24 mouse cellular contexts compared by ENCODE assay signal in genomic region chr4:129000786-129001185, GRCm38 (mm10). TPM values are rescaled to one million over a fixed set of nuclear protein-coding genes. Genes with fewer than 3 reads are reported as not detected.
DNase-seq lines count a peak whose midpoint lies in the region; ATAC-seq and TF ChIP-seq lines count a peak whose summit lies in the region.
"Had no signal": no experiment of that assay in that cellular context is flagged by ENCODE, and none has a peak within 500 bp of the region (broad histone marks: within the 10 kb centered on the region; RNA-seq: fewer than 3 reads in every experiment).

No protein-coding gene starts in this region.

- peaks cover 38% of the 10 kb centered on the region for H3K4me1 ChIP-seq in intestine, embryonic 16.5 days (ENCODE audit: control insufficient read depth, insufficient read depth, low read length)
- H3K4me1 ChIP-seq in intestine, embryonic 15.5 days (replicated peaks) = peaks cover 27% of the 10 kb centered on the region
- H3K4me1 ChIP-seq in liver, embryonic 13.5 days (replicated peaks) = peaks cover 46% of the 10 kb centered on the region
- H3K4me1 ChIP-seq in liver, embryonic 11.5 days (replicated peaks; ENCODE audit: control insufficient read depth, insufficient read depth, low read length) = peaks cover 9% of the 10 kb centered on the region; the same call in 1 of the 2 replicates
- peaks cover 23% of the 10 kb centered on the region for H3K4me1 ChIP-seq in liver, postnatal 0 days (ENCODE audit: insufficient read depth)

- no peaks in the 10 kb centered on the region for H3K27me3 ChIP-seq in intestine, embryonic 16.5 days (replicated peaks; ENCODE audit: control insufficient read depth, insufficient read depth, low read length)
- no peaks in the 10 kb centered on the region for H3K27me3 ChIP-seq in intestine, embryonic 15.5 days (replicated peaks)
- H3K27me3 ChIP-seq in liver, embryonic 13.5 days = no peaks in the 10 kb centered on the region
- H3K27me3 ChIP-seq in liver, embryonic 11.5 days (replicated peaks; ENCODE audit: control insufficient read depth, insufficient read depth, low read length) = no peaks in the 10 kb centered on the region
- H3K27me3 ChIP-seq in liver, postnatal 0 days (ENCODE audit: insufficient read depth, low read length) = no peaks in the 10 kb centered on the region
- H3K27me3 ChIP-seq: embryonic facial prominence, embryonic 15.5 days; limb, embryonic 13.5 days; neural tube, embryonic 12.5 days had no signal

- WGBS in intestine, embryonic 16.5 days = 53% methylated on average over 3 of the region's 3 CpGs
- WGBS in intestine, embryonic 15.5 days = 78% methylated on average over 3 of the region's 3 CpGs
- 76% methylated on average over 3 of the region's 3 CpGs for WGBS in liver, embryonic 13.5 days (ENCODE audit: insufficient replicate concordance)
- WGBS in liver, embryonic 11.5 days = 86% methylated on average over 3 of the region's 3 CpGs
- 58% methylated on average over 3 of the region's 3 CpGs for WGBS in liver, postnatal 0 days (ENCODE audit: insufficient replicate concordance)

- peaks cover 15% of the 10 kb centered on the region; the same call in 1 of the 2 replicates for H3K36me3 ChIP-seq in intestine, embryonic 16.5 days (ENCODE audit: control insufficient read depth, insufficient read depth, low read length)
- H3K36me3 ChIP-seq in intestine, embryonic 15.5 days = peaks cover 24% of the 10 kb centered on the region; the same call in 1 of the 2 replicates
- peaks cover 89% of the 10 kb centered on the region for H3K36me3 ChIP-seq in liver, embryonic 13.5 days
- H3K36me3 ChIP-seq in liver, embryonic 11.5 days (ENCODE audit: control insufficient read depth, insufficient read depth, low read length) = peaks cover 49% of the 10 kb centered on the region
- H3K36me3 ChIP-seq in liver, postnatal 0 days (replicated peaks; ENCODE audit: insufficient read depth, low read length) = peaks cover 77% of the 10 kb centered on the region

- TF ChIP-seq EP300 in liver, postnatal 0 days (IDR thresholded peaks at IDR 0.05; ENCODE audit: low read depth) = peak; percentile 48; the same call in 1 of the 2 replicates

- H3K9ac ChIP-seq in intestine, embryonic 16.5 days (ENCODE audit: low read depth, low read length) = no peak overlapping the region
- H3K9ac ChIP-seq in intestine, embryonic 15.5 days = no peak overlapping the region
- no peak overlapping the region for H3K9ac ChIP-seq in liver, embryonic 13.5 days
- no peak overlapping the region for H3K9ac ChIP-seq in liver, embryonic 11.5 days (ENCODE audit: low read depth, low read length)
- no peak overlapping the region for H3K9ac ChIP-seq in liver, postnatal 0 days (replicated peaks)
- H3K9ac ChIP-seq: embryonic facial prominence, embryonic 15.5 days; limb, embryonic 13.5 days; lung, embryonic 14.5 days; neural tube, embryonic 12.5 days had no signal

- DNase-seq in liver, embryonic 13.5 days = no peak
- no peak for DNase-seq in liver, embryonic 11.5 days (ENCODE audit: low spot score)
- peak; percentile 93 for DNase-seq in kidney, adult 9 months
- peak; percentile 41 for DNase-seq in liver, postnatal 0 days
- DNase-seq in spleen, postnatal 10 days (ENCODE audit: low spot score in 2 of 2) = no peak
- DNase-seq: adrenal gland, adult 8-10 months; cerebellum, adult 11 months; cerebellum, adult 9-11 months; gastrocnemius, postnatal 10 days; lung, embryonic 14.5 days; midbrain, embryonic 14.5 days; right cerebral cortex, postnatal 14 days; spleen, adult 18-20 months; thymus, postnatal 36 days had no signal

- H3K27ac ChIP-seq in intestine, embryonic 16.5 days (ENCODE audit: low read length) = peak overlapping the region; percentile 21; the same call in 1 of the 2 replicates
- no peak overlapping the region for H3K27ac ChIP-seq in intestine, embryonic 15.5 days
- H3K27ac ChIP-seq in liver, embryonic 13.5 days = peak overlapping the region; percentile 2
- no peak overlapping the region for H3K27ac ChIP-seq in liver, embryonic 11.5 days (ENCODE audit: low read depth, low read length)
- H3K27ac ChIP-seq in liver, postnatal 0 days (ENCODE audit: low read depth) = peak overlapping the region; percentile 69
- H3K27ac ChIP-seq: embryonic facial prominence, embryonic 15.5 days; heart, embryonic 10.5 days; kidney, postnatal 0 days; limb, embryonic 13.5 days; neural tube, embryonic 12.5 days had no signal

- ATAC-seq in intestine, embryonic 16.5 days = no peak
- ATAC-seq in intestine, embryonic 15.5 days = no peak
- no peak for ATAC-seq in liver, embryonic 13.5 days (ENCODE audit: low read depth)
- ATAC-seq in liver, embryonic 11.5 days (replicated peaks; ENCODE audit: low FRiP score) = no peak
- peak; percentile 71 for ATAC-seq in liver, postnatal 0 days
- no peak for ATAC-seq in monocyte, adult 5-6 weeks (replicated peaks; ENCODE audit: insufficient number of reproducible peaks, low FRiP score, low TSS enrichment, poor library complexity, severe bottlenecking)
- ATAC-seq: forebrain, embryonic 16.5 days; hindbrain, embryonic 16.5 days had no signal

- no peak overlapping the region for H3K4me3 ChIP-seq in intestine, embryonic 16.5 days (ENCODE audit: low read length)
- H3K4me3 ChIP-seq in intestine, embryonic 15.5 days (replicated peaks) = no peak overlapping the region
- H3K4me3 ChIP-seq in liver, embryonic 13.5 days (replicated peaks) = no peak overlapping the region
- no peak overlapping the region for H3K4me3 ChIP-seq in liver, embryonic 11.5 days (ENCODE audit: low read depth, low read length)
- H3K4me3 ChIP-seq in liver, postnatal 0 days (ENCODE audit: low read depth, low read length) = no peak overlapping the region
- H3K4me3 ChIP-seq: embryonic facial prominence, embryonic 15.5 days; heart, embryonic 10.5 days; limb, embryonic 13.5 days; neural tube, embryonic 12.5 days had no signal

- TF ChIP-seq CTCF in liver, postnatal 0 days (IDR thresholded peaks at IDR 0.05; ENCODE audit: low read depth) = no peak

- H3K4me2 ChIP-seq in intestine, embryonic 16.5 days (ENCODE audit: low read depth, low read length) = no peak overlapping the region
- no peak overlapping the region for H3K4me2 ChIP-seq in intestine, embryonic 15.5 days (replicated peaks)
- no peak overlapping the region for H3K4me2 ChIP-seq in liver, embryonic 13.5 days
- no peak overlapping the region for H3K4me2 ChIP-seq in liver, embryonic 11.5 days
- no peak overlapping the region for H3K4me2 ChIP-seq in liver, postnatal 0 days (ENCODE audit: low read depth, low read length)
- H3K4me2 ChIP-seq: embryonic facial prominence, embryonic 15.5 days; limb, embryonic 13.5 days; lung, embryonic 14.5 days; neural tube, embryonic 12.5 days had no signal

- no peaks in the 10 kb centered on the region for H3K9me3 ChIP-seq in intestine, embryonic 16.5 days (ENCODE audit: control insufficient read depth, low read length)
- no peaks in the 10 kb centered on the region for H3K9me3 ChIP-seq in intestine, embryonic 15.5 days
- H3K9me3 ChIP-seq in liver, embryonic 13.5 days (replicated peaks) = no peaks in the 10 kb centered on the region
- H3K9me3 ChIP-seq in liver, embryonic 11.5 days (ENCODE audit: control insufficient read depth, low read length) = no peaks in the 10 kb centered on the region
- H3K9me3 ChIP-seq in liver, postnatal 0 days (ENCODE audit: low read length) = no peaks in the 10 kb centered on the region
- H3K9me3 ChIP-seq: embryonic facial prominence, embryonic 15.5 days; heart, embryonic 10.5 days; limb, embryonic 13.5 days; neural tube, embryonic 12.5 days had no signal

RNA-seq across cellular contexts. Expression of gene Ak2, which starts 9.0 kb away (rescaled TPM):
- polyA plus RNA-seq in intestine, embryonic 16.5 days (2015; fragmentation: Nextera tagmentation; extraction: Ambion mirVana) = 343 and 356 TPM in 2 replicates
- polyA plus RNA-seq in intestine, embryonic 15.5 days (2015; fragmentation: Nextera tagmentation; extraction: Ambion mirVana) = 297 and 298 TPM in 2 replicates
- 182 and 189 TPM in 2 replicates for polyA plus RNA-seq in liver, embryonic 13.5 days (2015; fragmentation: Nextera tagmentation; extraction: Ambion mirVana)
- 235 and 256 TPM in 2 replicates for polyA plus RNA-seq in liver, embryonic 11.5 days (2014; fragmentation: Nextera tagmentation; extraction: Ambion mirVana)
- polyA plus RNA-seq in liver, postnatal 0 days (2015; fragmentation: Nextera tagmentation; extraction: Ambion mirVana) = 276 and 291 TPM in 2 replicates
- 62.2 to 89.0 TPM (median 73.4 TPM) in 3 replicates for total RNA-seq in monocyte, adult 5-6 weeks (2017)

RNA-seq across cellular contexts. Expression of gene Azin2, which starts 38.5 kb away (rescaled TPM):
- 11.1 and 12.5 TPM in 2 replicates for polyA plus RNA-seq in intestine, embryonic 16.5 days (2015; fragmentation: Nextera tagmentation; extraction: Ambion mirVana)
- 12.9 and 13.3 TPM in 2 replicates for polyA plus RNA-seq in intestine, embryonic 15.5 days (2015; fragmentation: Nextera tagmentation; extraction: Ambion mirVana)
- 0.93 and 1.2 TPM in 2 replicates for polyA plus RNA-seq in liver, embryonic 13.5 days (2015; fragmentation: Nextera tagmentation; extraction: Ambion mirVana)
- polyA plus RNA-seq in liver, embryonic 11.5 days (2014; fragmentation: Nextera tagmentation; extraction: Ambion mirVana) = 4.6 and 5.8 TPM in 2 replicates
- polyA plus RNA-seq in liver, postnatal 0 days (2015; fragmentation: Nextera tagmentation; extraction: Ambion mirVana) = 1.6 and 1.8 TPM in 2 replicates
- total RNA-seq in monocyte, adult 5-6 weeks (2017) = 2.2 to 11.7 TPM (median 5.8 TPM) in 3 replicates

RNA-seq across cellular contexts. Expression of gene Rnf19b, which starts 57.3 kb away (rescaled TPM):
- 5.6 and 7.0 TPM in 2 replicates for polyA plus RNA-seq in intestine, embryonic 16.5 days (2015; fragmentation: Nextera tagmentation; extraction: Ambion mirVana)
- polyA plus RNA-seq in intestine, embryonic 15.5 days (2015; fragmentation: Nextera tagmentation; extraction: Ambion mirVana) = 6.7 and 7.0 TPM in 2 replicates
- polyA plus RNA-seq in liver, embryonic 13.5 days (2015; fragmentation: Nextera tagmentation; extraction: Ambion mirVana) = 4.8 and 5.9 TPM in 2 replicates
- polyA plus RNA-seq in liver, embryonic 11.5 days (2014; fragmentation: Nextera tagmentation; extraction: Ambion mirVana) = 6.7 and 7.2 TPM in 2 replicates
- polyA plus RNA-seq in liver, postnatal 0 days (2015; fragmentation: Nextera tagmentation; extraction: Ambion mirVana) = 5.5 and 6.0 TPM in 2 replicates
- total RNA-seq in monocyte, adult 5-6 weeks (2017) = 223 to 304 TPM (median 264 TPM) in 3 replicates

Comparison
In these comparisons a context has a peak if more than half of its experiments do, and no peak if none do; other contexts are left out.
1. H3K27ac ChIP-seq: peak in intestine, embryonic 16.5 days (single experiment), liver, embryonic 13.5 days (single experiment) and liver, postnatal 0 days (single experiment); none in intestine, embryonic 15.5 days (single experiment) and liver, embryonic 11.5 days (single experiment).
2. DNase-seq: peak in kidney, adult 9 months (single experiment) and liver, postnatal 0 days (single experiment); none in liver, embryonic 13.5 days (single experiment), liver, embryonic 11.5 days (single experiment) and spleen, postnatal 10 days (0 of 2).